Mouse (Mus musculus) kidney, adult 2 months (tissue): ENCODE data around the gene 4930402H24Rik. TPM values are rescaled to one million over a fixed set of nuclear protein-coding genes. Genes with fewer than 3 reads are reported as not detected.

ENCODE experiments used
- DNase-seq: peaks from one replicate; pipeline ENCODE4 v3.0.0; 2021
- H3K27ac ChIP-seq: fragments of 200-500 bp; 2 replicates; pipeline ENCODE4 v1.5.1; 2012; ENCODE audit warnings: low read depth, low read length, control low read depth, inconsistent platforms; ENCODE audit not compliant: insufficient read depth
- H3K27me3 ChIP-seq: fragments of 200-500 bp; replicated peaks from 2 replicates; pipeline ENCODE4 v1.6.1; 2012; ENCODE audit warnings: mild to moderate bottlenecking, moderate library complexity, low read length, inconsistent platforms; ENCODE audit not compliant: control insufficient read depth, insufficient read depth
- H3K36me3 ChIP-seq: fragments of 200-500 bp; 2 replicates; pipeline ENCODE4 v1.6.1; 2012; ENCODE audit warnings: mild to moderate bottlenecking, moderate library complexity, low read length, inconsistent platforms; ENCODE audit not compliant: control insufficient read depth, insufficient read depth
- H3K4me1 ChIP-seq: fragments of 200-500 bp; 2 replicates; pipeline ENCODE4 v1.6.1; 2011; ENCODE audit warnings: low read length; ENCODE audit not compliant: control insufficient read depth, insufficient read depth
- H3K4me3 ChIP-seq: fragments of 200-500 bp; 2 replicates; pipeline ENCODE4 v1.5.1; 2011; ENCODE audit warnings: mild to moderate bottlenecking, low read depth, low read length, control low read depth; ENCODE audit not compliant: insufficient read depth
- CTCF ChIP-seq: fragments of 200-500 bp; conservative IDR thresholded peaks from 2 replicates; pipeline ENCODE4 v1.5.1; 2011; ENCODE audit warnings: low read depth, mild to moderate bottlenecking, control low read depth, low read length, moderate library complexity, mixed read lengths; ENCODE audit not compliant: insufficient read depth, insufficient read length
- POLR2A ChIP-seq: fragments of 200-500 bp; IDR thresholded peaks from one replicate; pipeline ENCODE4 v1.6.1; 2011; ENCODE audit warnings: low read depth, low read length, control low read depth
- WGBS: fragments of 180-500 bp; shearing (Covaris S2); methylation state at CpG from one replicate; pipeline ENCODE4 v1.1.7; 2018; 5-methylcytosine and 5-hydroxymethylcytosine counted together
- polyA plus RNA-seq: library from polyadenylated mRNA; depleted of rRNA; stranded (reverse); fragments of >200 nt; gene quantifications from 2 replicates; pipeline ENCODE4 v1.2.3, GENCODE M21; 2012

4930402H24Rik gene
- polyA plus RNA-seq, 1 experiment, result 70.2 TPM

- Histone ChIP-seq H3K27me3 (no peaks in the 10 kb centered on the region; the same call in 1 of the 2 replicates), H3K4me3 (peak overlapping the region; percentile 55), H3K4me1 (no peaks in the 10 kb centered on the region), H3K36me3 (no peaks in the 10 kb centered on the region), H3K27ac (no peak overlapping the region)
- 19% methylated on average over 14 of the region's 14 CpGs for WGBS
- no peak for TF ChIP-seq CTCF
- no peak for TF ChIP-seq POLR2A
- DNase-seq, result no peak
Observed at GRCm38 (mm10) chr2:130697821-130698266, 208.4 kb downstream of the 4930402H24Rik start.

GRCm38 (mm10) chr2:130697153-130697810, 208.9 kb downstream of the 4930402H24Rik start, which contains the start of gene Slc4a11:
TSS of gene Slc4a11 (minus strand) at chr2:130697519.
- DNase-seq, result peak; percentile 68
- Histone ChIP-seq H3K27me3 (no peaks in the 10 kb centered on the region; the same call in 1 of the 2 replicates), H3K27ac (0 out of 2 replicates have a peak within 1 kb of the TSS, but pooled peaks have one; percentile 6), H3K4me1 (no peaks in the 10 kb centered on the region), H3K4me3 (peak within 1 kb of the TSS; percentile 55), H3K36me3 (no peaks in the 10 kb centered on the region)
- WGBS, result under 1% methylated on average over 65 of the region's 65 CpGs
- TF ChIP-seq CTCF (no peak), POLR2A (no peak)

GRCm38 (mm10) chr2:130696700-130697152, 209.5 kb downstream of the 4930402H24Rik start:
- Histone ChIP-seq H3K4me1 (no peaks in the 10 kb centered on the region), H3K4me3 (peak overlapping the region; percentile 55), H3K27me3 (no peaks in the 10 kb centered on the region; the same call in 1 of the 2 replicates), H3K27ac (0 out of 2 replicates have a peak overlapping the region, but pooled peaks have one; percentile 6), H3K36me3 (no peaks in the 10 kb centered on the region)
- TF ChIP-seq POLR2A (no peak), CTCF (no peak)
- 2% methylated on average over 31 of the region's 31 CpGs for WGBS
- no peak for DNase-seq

- no peak for DNase-seq
- TF ChIP-seq POLR2A, result no peak
- TF ChIP-seq CTCF, result no peak
- no peaks in the 10 kb centered on the region for H3K4me1 ChIP-seq
- H3K36me3 ChIP-seq, result no peaks in the 10 kb centered on the region
- no peaks in the 10 kb centered on the region; the same call in 1 of the 2 replicates for H3K27me3 ChIP-seq
- H3K4me3 ChIP-seq, result no peak overlapping the region
- WGBS, result 63% methylated on average over 3 of the region's 3 CpGs
- H3K27ac ChIP-seq, result no peak overlapping the region
Observed at GRCm38 (mm10) chr2:130693563-130693962, 212.6 kb downstream of the 4930402H24Rik start.

DNA sequence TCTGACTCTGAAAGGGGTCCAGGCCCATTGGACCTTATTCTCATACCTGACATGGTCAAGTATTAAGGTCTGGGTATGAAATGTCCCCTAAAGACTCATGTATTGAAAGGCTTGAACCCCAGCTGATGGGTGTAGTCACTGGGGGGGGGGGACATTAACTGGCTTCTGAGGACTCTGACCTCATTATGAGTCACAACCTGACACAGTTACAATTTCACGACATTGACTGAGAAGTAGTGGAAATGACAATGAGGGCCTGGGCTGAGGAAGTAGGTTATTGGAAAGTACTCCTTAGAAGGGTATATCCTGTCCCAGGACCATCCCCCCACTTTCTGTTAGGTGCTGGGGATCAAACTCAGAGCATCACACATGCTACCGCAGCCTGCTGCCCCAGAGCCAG, 217.2 kb downstream of the 4930402H24Rik start:
- Histone ChIP-seq H3K27ac (no peak overlapping the region), H3K4me3 (no peak overlapping the region), H3K27me3 (no peaks in the 10 kb centered on the region), H3K36me3 (no peaks in the 10 kb centered on the region), H3K4me1 (no peaks in the 10 kb centered on the region)
- TF ChIP-seq CTCF, result no peak
- no peak for TF ChIP-seq POLR2A
- 60% methylated on average over 2 of the region's 2 CpGs for WGBS
- DNase-seq, result no peak

DNA sequence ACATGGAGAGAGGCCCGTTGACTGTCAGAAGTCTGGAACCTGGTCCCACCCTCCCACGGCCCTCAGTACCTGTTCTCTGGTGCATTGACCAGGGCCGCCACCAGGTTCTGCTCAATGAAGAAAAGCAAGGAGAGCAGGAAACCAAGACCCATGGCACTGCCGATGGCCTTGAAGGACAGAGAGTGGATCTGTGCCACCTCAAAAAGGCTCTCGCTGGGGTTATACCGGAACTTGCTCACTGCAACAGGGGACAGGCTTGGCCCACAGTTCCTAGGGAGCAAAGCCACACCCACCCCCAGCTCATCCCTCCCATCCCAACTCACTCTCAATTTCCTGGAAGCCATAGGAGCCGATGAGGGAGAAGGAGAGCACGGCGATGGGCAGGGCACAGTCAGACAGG, 220.8 kb downstream of the 4930402H24Rik start:
- H3K4me3 ChIP-seq, result no peak overlapping the region
- no peak overlapping the region for H3K27ac ChIP-seq
- no peaks in the 10 kb centered on the region for H3K27me3 ChIP-seq
- TF ChIP-seq POLR2A, result no peak
- no peak for TF ChIP-seq CTCF
- WGBS, result 77% methylated on average over 9 of the region's 9 CpGs
- H3K4me1 ChIP-seq, result no peaks in the 10 kb centered on the region
- DNase-seq, result no peak
- H3K36me3 ChIP-seq, result no peaks in the 10 kb centered on the region; the same call in 1 of the 2 replicates

DNA sequence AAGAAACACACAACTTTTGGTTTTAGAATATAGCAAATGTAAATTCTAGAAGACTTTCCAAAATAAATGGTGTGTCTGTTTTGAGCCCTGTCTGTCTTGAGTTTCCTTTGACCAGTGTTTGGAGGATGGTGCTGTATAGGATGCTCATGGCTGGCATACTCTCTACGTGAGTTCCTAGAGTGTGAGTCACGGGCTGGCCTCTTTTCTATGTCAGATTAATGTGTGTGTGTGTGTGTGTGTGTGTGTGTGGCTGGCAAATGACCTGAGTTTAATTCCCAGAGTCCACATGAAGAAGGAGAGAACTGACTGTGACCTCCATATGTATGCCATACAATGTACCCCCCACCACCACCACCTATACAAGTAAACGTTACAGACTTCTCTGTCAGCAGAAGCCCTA, 224.7 kb downstream of the 4930402H24Rik start:
- no peak for DNase-seq
- H3K4me1 ChIP-seq, result no peaks in the 10 kb centered on the region
- no peaks in the 10 kb centered on the region for H3K27me3 ChIP-seq
- H3K36me3 ChIP-seq, result no peaks in the 10 kb centered on the region; the same call in 1 of the 2 replicates
- TF ChIP-seq CTCF (no peak), POLR2A (no peak)
- H3K4me3 ChIP-seq, result no peak overlapping the region
- H3K27ac ChIP-seq, result no peak overlapping the region
- WGBS, result 83% methylated on average over 3 of the region's 3 CpGs
